Mouse (Mus musculus) liver, embryonic 11.5 days (tissue): ENCODE results near the gene Epha5. TPM values are rescaled to one million over a fixed set of nuclear protein-coding genes. Genes with fewer than 3 reads are reported as not detected.

Experiments
- ATAC-seq: fragments of 200-750 bp; cut with Nextera tagmentation; replicated peaks from 2 replicates; pipeline ENCODE4 v1.8.0; 2017; ENCODE audit warnings: moderate number of reproducible peaks, mild to moderate bottlenecking, moderate TSS enrichment, moderate library complexity; ENCODE audit not compliant: low FRiP score
- DNase-seq: peaks from one replicate; pipeline ENCODE4 v3.0.0-alpha.2; 2017; ENCODE audit warnings: low spot score
- H3K27ac ChIP-seq: fragments of 300-500 bp; sonication (generic); 2 replicates; pipeline ENCODE4 v1.5.1; 2014; ENCODE audit warnings: mild to moderate bottlenecking, low read depth, low read length, control low read depth
- H3K27me3 ChIP-seq: fragments of 300-500 bp; sonication (generic); replicated peaks from 2 replicates; pipeline ENCODE4 v1.6.1; 2014; ENCODE audit warnings: low read length, mixed read lengths; ENCODE audit not compliant: control insufficient read depth, insufficient read depth
- H3K36me3 ChIP-seq: fragments of 300-500 bp; sonication (generic); 2 replicates; pipeline ENCODE4 v1.6.1; 2014; ENCODE audit warnings: mild to moderate bottlenecking, low read length, moderate library complexity, mixed read lengths; ENCODE audit not compliant: control insufficient read depth, insufficient read depth
- H3K4me1 ChIP-seq: fragments of 300-500 bp; sonication (generic); replicated peaks from 2 replicates; pipeline ENCODE4 v1.6.1; 2014; ENCODE audit warnings: low read length, mixed read lengths; ENCODE audit not compliant: control insufficient read depth, insufficient read depth
- H3K4me2 ChIP-seq: fragments of 300-500 bp; sonication (generic); 2 replicates; pipeline ENCODE4 v1.6.1; 2014; ENCODE audit warnings: mild to moderate bottlenecking, control low read depth, moderate library complexity
- H3K4me3 ChIP-seq: fragments of 300-500 bp; sonication (generic); 2 replicates; pipeline ENCODE4 v1.5.1; 2014; ENCODE audit warnings: low read depth, low read length, control low read depth
- H3K9ac ChIP-seq: fragments of 300-500 bp; sonication (generic); 2 replicates; pipeline ENCODE4 v1.6.1; 2014; ENCODE audit warnings: low read depth, low read length, control low read depth
- H3K9me3 ChIP-seq: fragments of 300-500 bp; sonication (generic); 2 replicates; pipeline ENCODE4 v1.6.1; 2016; ENCODE audit warnings: low read length, inconsistent platforms, mixed read lengths; ENCODE audit not compliant: control insufficient read depth
- WGBS: fragments of 180-500 bp; shearing (Covaris S2); extraction: QIAGEN DNeasy Blood & Tissue Kit; methylation state at CpG from one replicate; pipeline ENCODE4 v1.1.7; 2014; 5-methylcytosine and 5-hydroxymethylcytosine counted together
- polyA plus RNA-seq: library from polyadenylated mRNA; unstranded; fragments of >200 nt; fragmentation: Nextera tagmentation; extraction: Ambion mirVana; gene quantifications from 2 replicates; pipeline ENCODE4 v1.2.1, GENCODE M21; 2014

The Epha5 gene
- polyA plus RNA-seq, 1 experiment from 2014 or later: 0.07 TPM

DNA sequence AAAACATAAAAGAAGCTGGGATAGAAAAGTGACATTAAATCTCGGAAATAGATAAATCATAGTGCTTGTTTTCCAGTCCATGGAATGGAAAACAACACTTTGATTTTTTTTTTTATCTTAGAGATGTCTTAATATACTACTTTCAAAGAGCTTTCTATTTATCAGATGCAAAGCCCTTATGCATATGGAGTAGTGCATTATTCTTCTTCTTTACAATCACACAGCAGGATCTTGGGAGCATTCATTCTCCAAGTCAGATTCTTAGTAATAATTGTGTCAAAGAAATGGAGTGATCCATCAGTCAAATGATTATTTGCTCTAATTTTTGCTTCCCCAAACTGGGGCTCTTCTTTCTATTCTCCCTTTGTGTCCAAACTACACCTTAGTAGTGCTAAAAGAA is 96.6 kb downstream of the Epha5 start:
- WGBS: 69% methylated on average over 1 of the region's 1 CpGs

DNA sequence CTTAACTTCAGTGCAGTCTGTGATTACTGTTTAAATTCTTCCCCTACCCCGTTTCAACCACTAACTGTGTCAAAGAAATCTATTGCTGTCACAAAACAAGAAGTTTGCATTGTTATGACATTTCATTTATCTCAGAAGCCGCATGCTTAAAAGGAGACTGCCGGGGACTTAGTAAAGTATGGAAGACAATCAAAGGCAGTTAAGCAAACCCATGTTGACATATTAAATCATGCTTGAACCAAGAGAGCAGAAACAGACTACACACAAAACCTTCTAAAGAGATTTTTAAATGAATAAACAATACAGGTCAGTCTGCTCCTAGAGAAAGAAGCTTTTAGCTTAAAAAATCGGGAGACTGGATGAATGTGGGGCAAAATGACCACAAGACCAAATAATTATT is 97.0 kb downstream of the Epha5 start:
- Histone ChIP-seq H3K27me3 (no peaks in the 10 kb centered on the region), H3K27ac (no peak overlapping the region), H3K4me3 (no peak overlapping the region), H3K9ac (no peak overlapping the region), H3K36me3 (no peaks in the 10 kb centered on the region), H3K4me2 (no peak overlapping the region), H3K9me3 (no peaks in the 10 kb centered on the region), H3K4me1 (no peaks in the 10 kb centered on the region)
- DNase-seq (no peak), ATAC-seq (no peak)
- 68% methylated on average over 4 of the region's 4 CpGs for WGBS

More for the DNA sequence above, 96.6 kb downstream of the Epha5 start:
- Histone ChIP-seq H3K27me3 (no peaks in the 10 kb centered on the region), H3K4me1 (no peaks in the 10 kb centered on the region), H3K9me3 (no peaks in the 10 kb centered on the region), H3K4me2 (no peak overlapping the region), H3K36me3 (no peaks in the 10 kb centered on the region), H3K9ac (no peak overlapping the region), H3K4me3 (no peak overlapping the region), H3K27ac (no peak overlapping the region)
- no peak for ATAC-seq
- DNase-seq: no peak

DNA sequence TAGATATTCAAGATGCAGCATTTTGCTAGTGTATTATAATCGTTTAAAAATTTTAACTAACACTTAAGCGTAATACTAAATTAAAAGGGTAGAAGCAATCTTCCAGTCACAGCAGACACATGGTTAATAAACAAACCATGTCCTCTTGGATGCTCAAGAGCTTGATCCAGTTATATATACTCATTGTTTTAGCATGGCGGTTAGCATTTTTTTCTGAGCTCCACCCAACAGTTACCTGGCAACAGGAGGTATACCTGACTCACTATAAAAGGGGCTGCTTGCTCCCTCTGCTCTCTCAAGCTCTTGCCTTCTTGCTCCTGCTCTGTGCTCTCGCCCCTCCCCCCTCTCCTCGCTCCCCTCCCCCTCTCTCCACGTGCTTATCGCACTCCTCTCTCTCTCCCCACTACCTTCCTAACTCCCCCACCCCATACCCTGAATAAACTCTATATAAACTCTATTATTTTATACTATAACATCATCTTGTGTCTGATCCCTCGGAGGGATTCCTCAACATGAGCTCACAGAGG is 98.3 kb downstream of the Epha5 start:
- Histone ChIP-seq H3K36me3 (no peaks in the 10 kb centered on the region), H3K4me1 (no peaks in the 10 kb centered on the region), H3K27me3 (no peaks in the 10 kb centered on the region), H3K27ac (no peak overlapping the region), H3K4me2 (no peak overlapping the region), H3K9me3 (no peaks in the 10 kb centered on the region), H3K4me3 (no peak overlapping the region), H3K9ac (no peak overlapping the region)
- no peak for DNase-seq
- no peak for ATAC-seq
- 33% methylated on average over 8 of the region's 8 CpGs for whole genome bisulfite sequencing

DNA sequence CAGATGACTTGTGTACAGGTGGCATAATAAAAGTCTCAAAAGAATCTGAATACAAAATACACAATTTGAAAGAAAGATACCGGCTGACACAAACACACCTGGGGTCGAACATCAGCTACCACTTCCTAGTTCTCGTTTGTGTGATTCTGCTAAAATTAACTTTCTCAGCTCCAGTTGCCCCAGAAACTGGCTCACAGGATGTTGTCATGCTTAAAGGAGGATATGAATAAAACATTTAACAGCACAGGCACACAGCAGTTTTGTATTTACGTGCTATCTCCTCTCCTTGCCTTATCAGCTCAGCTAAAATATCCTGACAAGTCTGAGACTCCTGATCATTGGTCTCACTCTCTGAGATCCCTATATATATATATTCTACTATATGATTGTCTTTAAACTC is 99.3 kb downstream of the Epha5 start:
- WGBS: 79% methylated on average over 4 of the region's 4 CpGs
- ATAC-seq: no peak

DNA sequence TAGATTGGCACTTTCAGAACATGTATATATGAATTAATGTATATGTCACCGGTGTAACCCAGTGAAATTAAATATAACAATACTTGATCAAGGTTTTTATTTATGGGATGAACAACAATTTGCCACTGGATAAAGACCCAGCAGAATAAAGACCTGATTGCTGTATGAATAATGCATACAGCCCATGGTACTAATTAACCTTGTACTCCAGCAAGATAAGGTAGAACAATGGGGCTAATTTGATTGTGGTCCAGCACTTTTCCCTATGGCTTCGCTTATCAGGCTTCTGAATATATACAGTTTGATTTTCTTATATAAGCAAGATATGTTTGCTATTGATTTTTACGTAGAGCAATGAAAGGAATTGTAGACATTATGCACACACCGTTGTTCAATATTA is 103.6 kb downstream of the Epha5 start:
- DNase-seq: no peak
- no peaks in the 10 kb centered on the region for H3K36me3 ChIP-seq
- H3K9me3 ChIP-seq: no peaks in the 10 kb centered on the region
- H3K4me1 ChIP-seq: no peaks in the 10 kb centered on the region
- no peak overlapping the region for H3K4me3 ChIP-seq
- ATAC-seq: no peak
- no peak overlapping the region for H3K27ac ChIP-seq
- no peak overlapping the region for H3K4me2 ChIP-seq
- H3K9ac ChIP-seq: no peak overlapping the region
- 84% methylated on average over 4 of the region's 4 CpGs for WGBS
- no peaks in the 10 kb centered on the region for H3K27me3 ChIP-seq

More for the DNA sequence above, 99.3 kb downstream of the Epha5 start:
- no peaks in the 10 kb centered on the region for H3K9me3 ChIP-seq
- no peaks in the 10 kb centered on the region for H3K36me3 ChIP-seq
- DNase-seq: no peak
- H3K9ac ChIP-seq: no peak overlapping the region
- no peak overlapping the region for H3K27ac ChIP-seq
- no peak overlapping the region for H3K4me3 ChIP-seq
- no peaks in the 10 kb centered on the region for H3K27me3 ChIP-seq
- no peaks in the 10 kb centered on the region for H3K4me1 ChIP-seq
- H3K4me2 ChIP-seq: no peak overlapping the region

DNA sequence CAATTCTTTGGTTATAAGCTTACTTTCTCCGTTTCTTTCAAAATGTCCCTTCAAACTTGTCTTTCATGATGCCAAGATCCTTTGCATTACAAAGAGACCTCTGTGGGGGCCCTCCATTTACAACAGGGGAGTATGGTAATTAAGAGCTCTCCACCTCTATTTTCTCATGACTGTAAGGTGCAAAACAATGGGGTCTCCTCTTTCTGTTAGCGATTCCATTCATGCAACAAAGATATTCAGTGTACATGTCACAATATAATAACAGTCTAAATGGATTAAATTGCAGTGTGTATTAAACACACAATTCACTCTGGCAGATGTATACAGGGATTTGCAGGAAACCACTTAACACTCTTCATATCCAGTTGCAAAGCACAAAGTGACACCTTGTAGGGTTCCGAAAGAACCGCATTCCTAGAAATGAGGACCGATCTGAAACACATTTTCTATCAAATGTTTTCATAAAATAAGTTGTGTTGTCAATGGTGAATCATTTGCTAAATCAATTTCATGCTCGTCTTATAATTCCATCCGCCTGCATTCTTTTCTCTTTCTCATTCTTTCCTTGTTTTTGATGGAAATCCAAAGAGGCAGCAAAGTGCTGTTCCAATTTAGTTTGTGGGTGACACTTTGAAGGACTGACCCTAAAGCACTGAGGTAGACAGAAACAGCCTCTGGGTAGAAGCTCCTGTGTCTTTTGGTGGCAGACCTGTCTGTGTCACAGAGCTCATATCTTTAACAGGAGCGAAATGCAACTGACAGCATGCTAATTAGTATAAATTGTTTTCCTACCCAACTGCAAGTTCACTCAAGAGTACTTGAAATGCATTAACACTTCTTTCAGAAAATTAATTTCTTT is 118.1 kb downstream of the Epha5 start:
- H3K27ac ChIP-seq: no peak overlapping the region
- 41% methylated on average over 8 of the region's 8 CpGs for WGBS
- H3K27me3 ChIP-seq: no peaks in the 10 kb centered on the region
- H3K4me1 ChIP-seq: no peaks in the 10 kb centered on the region
- H3K4me3 ChIP-seq: no peak overlapping the region
- ATAC-seq (no peak), DNase-seq (no peak)
- H3K9ac ChIP-seq: no peak overlapping the region
- no peak overlapping the region for H3K4me2 ChIP-seq
- no peaks in the 10 kb centered on the region for H3K9me3 ChIP-seq
- H3K36me3 ChIP-seq: no peaks in the 10 kb centered on the region

DNA sequence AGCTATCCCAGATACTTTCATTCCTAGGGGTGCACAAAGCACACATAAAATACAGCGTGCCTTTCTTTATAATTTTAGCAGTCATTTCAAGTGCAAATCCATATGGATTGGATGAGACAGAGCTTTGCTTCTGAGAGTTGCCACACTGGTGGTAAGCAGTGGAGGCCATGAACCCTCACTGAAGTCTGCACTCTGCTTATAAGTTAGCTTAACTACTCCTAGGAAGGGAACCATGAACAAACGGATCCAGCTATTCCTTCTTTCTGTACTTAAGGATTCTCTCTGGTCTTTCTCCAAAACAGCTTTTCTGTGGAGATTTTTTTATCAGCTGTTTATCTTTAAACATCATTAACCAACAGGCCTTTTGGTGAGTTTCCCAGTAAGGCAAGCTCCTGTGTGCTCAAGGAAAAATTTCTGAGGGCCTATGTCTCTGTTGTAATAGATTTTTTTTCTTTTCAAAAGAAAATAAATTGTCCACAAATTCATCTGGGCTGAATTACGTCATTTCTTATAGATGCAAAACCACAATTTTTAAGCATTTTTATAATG is 127.7 kb downstream of the Epha5 start:
- Histone ChIP-seq H3K9ac (no peak overlapping the region), H3K4me3 (no peak overlapping the region), H3K27ac (no peak overlapping the region), H3K9me3 (no peaks in the 10 kb centered on the region), H3K4me2 (no peak overlapping the region), H3K4me1 (no peaks in the 10 kb centered on the region), H3K36me3 (no peaks in the 10 kb centered on the region), H3K27me3 (no peaks in the 10 kb centered on the region)
- 70% methylated on average over 3 of the region's 3 CpGs for WGBS
- ATAC-seq (no peak), DNase-seq (no peak)

DNA sequence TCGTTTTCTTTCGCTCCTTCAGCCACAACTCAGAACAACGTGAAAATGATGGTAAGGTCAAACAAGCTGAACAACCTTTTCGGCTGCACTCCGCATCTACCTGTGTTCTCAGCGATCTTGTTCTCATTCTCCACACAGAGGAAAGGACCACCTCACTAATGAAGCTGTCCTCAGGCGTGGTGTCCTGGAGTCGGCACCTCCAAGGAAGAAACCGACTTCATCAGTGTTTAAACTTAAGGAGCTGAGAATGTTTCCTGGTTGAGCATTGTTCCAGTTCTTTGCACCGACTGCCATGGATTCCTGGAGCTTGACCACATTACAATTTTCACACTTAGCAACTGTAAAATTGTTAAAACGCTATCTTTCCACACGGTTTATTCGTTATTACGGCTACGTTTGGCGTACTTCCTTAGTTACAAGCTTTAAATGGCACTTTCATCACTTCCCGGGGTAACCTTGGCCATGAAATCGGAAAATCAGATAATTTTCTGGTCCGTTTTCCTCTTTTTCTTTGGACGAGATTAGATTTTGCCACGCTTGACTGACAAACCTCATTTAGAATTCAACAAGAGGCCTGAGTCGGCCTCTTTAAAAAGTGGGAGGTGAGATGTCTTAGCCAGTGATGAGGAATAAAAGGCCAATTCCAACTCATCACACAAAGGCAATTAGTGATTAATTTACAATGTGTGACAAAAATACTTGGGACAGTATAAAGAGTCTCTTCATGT is 135.7 kb downstream of the Epha5 start:
- no peak for DNase-seq
- H3K4me1 ChIP-seq: no peaks in the 10 kb centered on the region

More for the DNA sequence above, 135.7 kb downstream of the Epha5 start:
- Histone ChIP-seq H3K9ac (no peak overlapping the region), H3K27ac (no peak overlapping the region), H3K4me2 (no peak overlapping the region), H3K4me3 (no peak overlapping the region), H3K9me3 (no peaks in the 10 kb centered on the region), H3K36me3 (no peaks in the 10 kb centered on the region), H3K27me3 (no peaks in the 10 kb centered on the region)
- WGBS: 84% methylated on average over 22 of the region's 22 CpGs
- no peak for ATAC-seq
